In genomic region chr1:82586713-82587399, GRCm38 (mm10) we compare ENCODE assay signal across 9 mouse cellular contexts. TPM values are rescaled to one million over a fixed set of nuclear protein-coding genes. Genes with fewer than 3 reads are reported as not detected.
A peak's percentile ranks its signal among the peaks of the same experiment; 100 is the strongest.
DNase-seq lines count a peak whose midpoint lies in the region; ATAC-seq and TF ChIP-seq lines count a peak whose summit lies in the region.
"Had no signal": no experiment of that assay in that cellular context is flagged by ENCODE, and none has a peak within 500 bp of the region (broad histone marks: within the 10 kb centered on the region; RNA-seq: fewer than 3 reads in every experiment).

Gene Col4a4 (minus strand): TSS chr1:82586849.
Gene Col4a3 (plus strand): TSS chr1:82586921.

- no peaks in the 10 kb centered on the region for H3K9me3 ChIP-seq in embryonic facial prominence, embryonic 10.5 days
- no peaks in the 10 kb centered on the region for H3K9me3 ChIP-seq in heart, embryonic 11.5 days (replicated peaks; ENCODE audit: control insufficient read depth, low read length)

- no peak for TF ChIP-seq CTCF in liver, adult 2 months (IDR thresholded peaks at IDR 0.05; ENCODE audit: low read depth, low read length)

- H3K4me3 ChIP-seq in liver, adult 2 months (ENCODE audit: insufficient read depth, low read depth, low read length): peak within 1 kb of the TSS; percentile 36
- peak within 1 kb of the TSS; percentile 55 for H3K4me3 ChIP-seq in embryonic facial prominence, embryonic 10.5 days
- peak within 1 kb of the TSS; percentile 50 for H3K4me3 ChIP-seq in heart, embryonic 11.5 days (ENCODE audit: low read depth, low read length)

- no peaks in the 10 kb centered on the region for H3K27me3 ChIP-seq in liver, adult 2 months (ENCODE audit: control insufficient read depth, insufficient read depth, low read length)
- H3K27me3 ChIP-seq in embryonic facial prominence, embryonic 10.5 days (replicated peaks; ENCODE audit: low read depth, poor library complexity, severe bottlenecking): peaks cover 41% of the 10 kb centered on the region
- H3K27me3 ChIP-seq in heart, embryonic 11.5 days (ENCODE audit: control insufficient read depth, insufficient read depth, low read length): peaks cover 27% of the 10 kb centered on the region
- H3K27me3 ChIP-seq: CH12.LX had no signal

- H3K27ac ChIP-seq in liver, adult 2 months (replicated peaks; ENCODE audit: insufficient read depth, low read depth, low read length): no peak within 1 kb of the TSS
- no peak within 1 kb of the TSS for H3K27ac ChIP-seq in embryonic facial prominence, embryonic 10.5 days (replicated peaks)
- H3K27ac ChIP-seq in heart, embryonic 11.5 days (ENCODE audit: low read depth, low read length): no peak within 1 kb of the TSS

- no peak for DNase-seq in liver, adult 2 months (ENCODE audit: extremely low read depth, low read depth, low spot score)
- DNase-seq in liver: no peak
- DNase-seq in embryonic facial prominence, embryonic 10.5 days (ENCODE audit: low spot score): peak; percentile 34
- DNase-seq in kidney, adult 8-10 months: peak; percentile 83 to 87
- peak; percentile 68 for DNase-seq in lung, postnatal 10 days
- DNase-seq in retina, postnatal 1 day: peak; percentile 58
- DNase-seq in thymus, postnatal 10 days (ENCODE audit: low spot score in 2 of 2): no peak

- H3K9ac ChIP-seq in liver, adult 2 months (ENCODE audit: low read depth, low read length): no peak within 1 kb of the TSS
- peak within 1 kb of the TSS; percentile 49; the same call in 1 of the 2 replicates for H3K9ac ChIP-seq in heart, embryonic 11.5 days (ENCODE audit: low read depth, low read length)

- no peaks in the 10 kb centered on the region for H3K36me3 ChIP-seq in liver, adult 2 months (ENCODE audit: control insufficient read depth, insufficient read depth, low read length)
- no peaks in the 10 kb centered on the region for H3K36me3 ChIP-seq in embryonic facial prominence, embryonic 10.5 days (replicated peaks)
- no peaks in the 10 kb centered on the region for H3K36me3 ChIP-seq in heart, embryonic 11.5 days (ENCODE audit: control insufficient read depth, insufficient read depth, low read length)

- WGBS in liver, adult 2 months: 2% methylated on average over 34 of the region's 34 CpGs
- 4% methylated on average over 34 of the region's 34 CpGs for WGBS in embryonic facial prominence, embryonic 10.5 days
- 3% methylated on average over 32 of the region's 34 CpGs for WGBS in heart, embryonic 11.5 days (ENCODE audit: insufficient replicate concordance)

- peak within 1 kb of the TSS; percentile 89 for H3K4me2 ChIP-seq in heart, embryonic 11.5 days

- peaks cover 4% of the 10 kb centered on the region; the same call in 1 of the 2 replicates for H3K4me1 ChIP-seq in liver, adult 2 months (ENCODE audit: control insufficient read depth, insufficient read depth, low read length)
- peaks cover 11% of the 10 kb centered on the region for H3K4me1 ChIP-seq in embryonic facial prominence, embryonic 10.5 days
- 0 out of 2 replicates have a peak, but pooled peaks cover 5% of the 10 kb centered on the region for H3K4me1 ChIP-seq in heart, embryonic 11.5 days (ENCODE audit: control insufficient read depth, insufficient read depth, low read length)

- no peak for TF ChIP-seq POLR2A in liver, adult 2 months (IDR thresholded peaks at IDR 0.05; ENCODE audit: extremely low read depth, insufficient read depth, low read length)

- ATAC-seq in heart, embryonic 11.5 days (replicated peaks; ENCODE audit: insufficient number of reproducible peaks, low FRiP score, low TSS enrichment): no peak

- H3K79me2 ChIP-seq in liver, adult 2 months (ENCODE audit: control insufficient read depth, insufficient read depth, low read length): no peaks in the 10 kb centered on the region

RNA-seq across cellular contexts. Expression of gene Col4a4, which starts in this region (rescaled TPM):
- 0.13 and 0.18 TPM in 2 replicates for total RNA-seq in liver, adult 2 months (2014; rRNA removed)
- polyA plus RNA-seq in liver, adult 2 months (2012; rRNA removed): 0.06 and 0.14 TPM in 2 replicates
- polyA plus RNA-seq in embryonic facial prominence, embryonic 10.5 days (2016; fragmentation: Nextera tagmentation; extraction: Ambion mirVana): 0.03 and 0.06 TPM in 2 replicates
- polyA plus RNA-seq in heart, embryonic 11.5 days (2014; fragmentation: Nextera tagmentation; extraction: Ambion mirVana): 0.31 and 0.38 TPM in 2 replicates

RNA-seq across cellular contexts. Expression of gene Col4a3, which starts in this region (rescaled TPM):
- 0.27 and 1.2 TPM in 2 replicates for total RNA-seq in liver, adult 2 months (2014; rRNA removed)
- 0.27 and 0.28 TPM in 2 replicates for polyA plus RNA-seq in liver, adult 2 months (2012; rRNA removed)
- polyA plus RNA-seq in embryonic facial prominence, embryonic 10.5 days (2016; fragmentation: Nextera tagmentation; extraction: Ambion mirVana): 0.08 and 0.12 TPM in 2 replicates
- 0.32 and 0.54 TPM in 2 replicates for polyA plus RNA-seq in heart, embryonic 11.5 days (2014; fragmentation: Nextera tagmentation; extraction: Ambion mirVana)
- total RNA-seq: CH12.LX had no signal

Comparison
In these comparisons a context has a peak if more than half of its experiments do, and no peak if none do; other contexts are left out.
1. Peak in DNase-seq and H3K4me3 ChIP-seq in embryonic facial prominence, embryonic 10.5 days; RNA of the genes that start here not detected or under 1 TPM.
2. DNase-seq: peak in kidney, adult 8-10 months (2 of 2), lung, postnatal 10 days (single experiment) and retina, postnatal 1 day (single experiment); none in liver, adult 2 months (single experiment), liver (single experiment) and thymus, postnatal 10 days (0 of 2).
3. Peak in every context shown above with its lines, with median percentiles within 50 percentile points of each other: H3K4me3 ChIP-seq.